Comparison of ENCODE assay signal across 6 mouse cellular contexts in the genomic region with DNA sequence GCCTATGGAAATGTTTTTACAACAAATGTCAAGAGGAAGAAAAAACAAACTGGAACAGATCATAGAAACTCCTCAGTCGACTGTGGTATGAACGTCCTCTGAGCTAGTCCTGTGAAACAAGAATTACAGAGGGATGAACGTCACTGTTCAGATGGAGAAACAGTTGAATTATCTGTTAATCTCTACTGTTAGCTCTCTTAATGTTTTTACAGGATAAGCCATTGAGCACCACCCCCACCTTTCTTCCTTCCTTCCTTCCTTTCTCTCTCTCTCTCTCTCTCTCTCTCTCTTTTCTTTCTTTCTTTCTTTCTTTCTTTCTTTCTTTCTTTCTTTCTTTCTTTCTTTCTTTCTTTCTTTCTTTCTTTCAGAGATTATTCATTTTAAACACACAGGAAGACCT.
DNase-seq lines count a peak whose midpoint lies in the region; ATAC-seq and TF ChIP-seq lines count a peak whose summit lies in the region.
"Not testable (repeated sequence)": the region's sequence is repeated elsewhere in the genome, so short reads cannot be mapped to it uniquely, and the experiment has no call there.

No protein-coding gene starts in this region.

- not testable (repeated sequence) for TF ChIP-seq POLR2A in MEL (IDR thresholded peaks at IDR 0.05; ENCODE audit: control insufficient read depth in 1 of 2, insufficient read depth in 1 of 2, low read depth in 1 of 2, low read length in 2 of 2, poor library complexity in 1 of 2); kidney, adult 2 months (IDR thresholded peaks at IDR 0.05; ENCODE audit: low read depth, low read length)

- peak; percentile 7 for DNase-seq in CD4-positive helper T cell, adult 2 months (ENCODE audit: low read depth, low spot score)
- DNase-seq in MEL (ENCODE audit: low read depth, low spot score), result peak; percentile 38
- DNase-seq in kidney, adult 2 months; kidney, postnatal 0 days (ENCODE audit: low spot score); liver, postnatal 0 days: not testable (repeated sequence)

- H3K4me1 ChIP-seq in MEL (ENCODE audit: control insufficient read depth in 1 of 2, insufficient read depth in 2 of 2, low read length in 2 of 2), result peaks cover 18 to 23% of the 10 kb centered on the region in 2 experiments
- H3K4me1 ChIP-seq in kidney, adult 2 months (ENCODE audit: control insufficient read depth, insufficient read depth, low read length), result peaks cover 33% of the 10 kb centered on the region
- peaks cover 16% of the 10 kb centered on the region for H3K4me1 ChIP-seq in kidney, embryonic 15.5 days
- H3K4me1 ChIP-seq in kidney, postnatal 0 days (replicated peaks; ENCODE audit: insufficient read depth, low read length), result not testable (repeated sequence)
- peaks cover 26% of the 10 kb centered on the region for H3K4me1 ChIP-seq in liver, postnatal 0 days (ENCODE audit: insufficient read depth)

- H3K9me3 ChIP-seq in MEL (replicated peaks; ENCODE audit: insufficient read depth, low read length); kidney, embryonic 15.5 days (replicated peaks); kidney, postnatal 0 days (replicated peaks; ENCODE audit: low read length); liver, postnatal 0 days (ENCODE audit: low read length): not testable (repeated sequence)

- H3K27me3 ChIP-seq in MEL (ENCODE audit: control insufficient read depth in 1 of 2, insufficient read depth in 2 of 2, low read length in 2 of 2); kidney, adult 2 months (replicated peaks; ENCODE audit: control insufficient read depth, insufficient read depth, low read length); kidney, embryonic 15.5 days; kidney, postnatal 0 days (ENCODE audit: insufficient read depth, low read length); liver, postnatal 0 days (ENCODE audit: insufficient read depth, low read length): not testable (repeated sequence)

- TF ChIP-seq CTCF in MEL (IDR thresholded peaks at IDR 0.05 in 2 of 3, conservative IDR thresholded peaks at IDR 0.05 in 1 of 3; ENCODE audit: control insufficient read depth in 1 of 3, insufficient read depth in 1 of 3, low read depth in 2 of 3, low read length in 3 of 3, poor library complexity in 1 of 3, severe bottlenecking in 1 of 3); kidney, adult 2 months (conservative IDR thresholded peaks at IDR 0.05; ENCODE audit: insufficient read depth, insufficient read length, low read depth, low read length); kidney, postnatal 0 days (IDR thresholded peaks at IDR 0.05; ENCODE audit: low read depth); liver, postnatal 0 days (IDR thresholded peaks at IDR 0.05; ENCODE audit: low read depth): not testable (repeated sequence)

- H3K79me2 ChIP-seq in MEL (ENCODE audit: control insufficient read depth, insufficient read depth, low read length, poor library complexity), result not testable (repeated sequence)

- peaks cover 0 to 27% of the 10 kb centered on the region in 2 experiments; a peak in 2 of 4 replicates for H3K36me3 ChIP-seq in MEL (ENCODE audit: control insufficient read depth in 1 of 2, insufficient read depth in 2 of 2, low read length in 2 of 2)
- H3K36me3 ChIP-seq in kidney, adult 2 months (ENCODE audit: control insufficient read depth, insufficient read depth, low read length); kidney, embryonic 15.5 days; kidney, postnatal 0 days (ENCODE audit: insufficient read depth, low read length); liver, postnatal 0 days (replicated peaks; ENCODE audit: insufficient read depth, low read length): not testable (repeated sequence)

- H3K4me3 ChIP-seq in MEL (ENCODE audit: control insufficient read depth in 1 of 2, insufficient read depth in 1 of 2, low read depth in 2 of 2, low read length in 2 of 2), result peak overlapping the region in 1 of 2 experiments; percentile 6; a peak in 1 of 4 replicates
- not testable (repeated sequence) for H3K4me3 ChIP-seq in kidney, adult 2 months (ENCODE audit: insufficient read depth, low read depth, low read length); kidney, embryonic 15.5 days (replicated peaks); kidney, postnatal 0 days (replicated peaks; ENCODE audit: low read depth, low read length); liver, postnatal 0 days (ENCODE audit: low read depth, low read length)

- not testable (repeated sequence) for H3K4me2 ChIP-seq in kidney, embryonic 15.5 days; kidney, postnatal 0 days (ENCODE audit: low read length)
- 0 out of 2 replicates have a peak overlapping the region, but pooled peaks have one; percentile 3 for H3K4me2 ChIP-seq in liver, postnatal 0 days (ENCODE audit: low read depth, low read length)

- not testable (repeated sequence) for TF ChIP-seq RAD21 in MEL (IDR thresholded peaks at IDR 0.05; ENCODE audit: low read depth, low read length)

- peak; percentile 62 to 77 for TF ChIP-seq EP300 in MEL (IDR thresholded peaks at IDR 0.05; ENCODE audit: low read depth in 1 of 2, low read length in 2 of 2)
- not testable (repeated sequence) for TF ChIP-seq EP300 in liver, postnatal 0 days (IDR thresholded peaks at IDR 0.05; ENCODE audit: low read depth)

- H3K27ac ChIP-seq in MEL (ENCODE audit: control insufficient read depth, low read depth, low read length), result peak overlapping the region; percentile 77
- peak overlapping the region; percentile 99 for H3K27ac ChIP-seq in kidney, adult 2 months (ENCODE audit: insufficient read depth, low read depth, low read length)
- H3K27ac ChIP-seq in kidney, embryonic 15.5 days, result peak overlapping the region; percentile 84
- peak overlapping the region; percentile 84 for H3K27ac ChIP-seq in kidney, postnatal 0 days
- H3K27ac ChIP-seq in liver, postnatal 0 days (ENCODE audit: low read depth), result peak overlapping the region; percentile 63

- not testable (repeated sequence) for H3K9ac ChIP-seq in MEL (ENCODE audit: control insufficient read depth, low read depth, low read length, poor library complexity, severe bottlenecking); kidney, embryonic 15.5 days; kidney, postnatal 0 days (ENCODE audit: low read depth, low read length); liver, postnatal 0 days (replicated peaks)

- ATAC-seq in kidney, embryonic 15.5 days (replicated peaks; ENCODE audit: low FRiP score); kidney, postnatal 0 days (replicated peaks; ENCODE audit: low FRiP score, low read depth); liver, postnatal 0 days: not testable (repeated sequence)

- 31% methylated on average over 3 of the region's 3 CpGs for WGBS in kidney, adult 2 months
- WGBS in kidney, embryonic 15.5 days, result 43% methylated on average over 3 of the region's 3 CpGs
- WGBS in kidney, postnatal 0 days, result 27% methylated on average over 3 of the region's 3 CpGs
- WGBS in liver, postnatal 0 days (ENCODE audit: insufficient replicate concordance), result 43% methylated on average over 3 of the region's 3 CpGs

TF ChIP-seq in MEL, 35 proteins besides CTCF, POLR2A, EP300 and RAD21:
- TF ChIP-seq MYB (IDR thresholded peaks at IDR 0.05; ENCODE audit: low read depth, low read length), result peak; percentile 54; the same call in 1 of the 2 replicates
- peak; percentile 51 for TF ChIP-seq TCF12 (IDR thresholded peaks at IDR 0.05; ENCODE audit: low read depth, low read length)
- 0 out of 2 replicates have a peak, but pooled peaks have one; percentile 22 for TF ChIP-seq GATA1 (IDR thresholded peaks at IDR 0.05; ENCODE audit: low read depth, low read length)
